Mouse (Mus musculus) midbrain, embryonic 16.5 days (tissue): ENCODE data around the gene Mctp1. TPM values are rescaled to one million over a fixed set of nuclear protein-coding genes. Genes with fewer than 3 reads are reported as not detected.
A peak's percentile ranks its signal among the peaks of the same experiment; 100 is the strongest.
"Not testable (repeated sequence)": the region's sequence is repeated elsewhere in the genome, so short reads cannot be mapped to it uniquely, and the experiment has no call there.

Experiments
- ATAC-seq: fragments of 200-750 bp; cut with Nextera tagmentation; 2 replicates; pipeline ENCODE4 v1.8.0; 2017; ENCODE audit warnings: moderate TSS enrichment
- H3K27ac ChIP-seq: fragments of 300-500 bp; sonication (generic); 2 replicates; pipeline ENCODE4 v1.5.1; 2014; ENCODE audit warnings: mild to moderate bottlenecking, low read length, mixed read lengths
- H3K27me3 ChIP-seq: fragments of 300-500 bp; sonication (generic); 2 replicates; pipeline ENCODE4 v1.6.1; 2014; ENCODE audit warnings: low read depth, low read length, mixed read lengths; ENCODE audit not compliant: control insufficient read depth, insufficient read depth
- H3K36me3 ChIP-seq: fragments of 300-500 bp; sonication (generic); 2 replicates; pipeline ENCODE4 v1.6.1; 2014; ENCODE audit warnings: mild to moderate bottlenecking, low read length, moderate library complexity, mixed read lengths; ENCODE audit not compliant: control insufficient read depth, insufficient read depth
- H3K4me1 ChIP-seq: fragments of 300-500 bp; sonication (generic); 2 replicates; pipeline ENCODE4 v1.6.1; 2014; ENCODE audit warnings: mild to moderate bottlenecking, low read length, mixed read lengths; ENCODE audit not compliant: control insufficient read depth, insufficient read depth
- H3K4me2 ChIP-seq: fragments of 300-500 bp; sonication (generic); 2 replicates; pipeline ENCODE4 v1.6.1; 2014; ENCODE audit warnings: mild to moderate bottlenecking, low read length, mixed read lengths
- H3K4me3 ChIP-seq: fragments of 300-500 bp; sonication (generic); 2 replicates; pipeline ENCODE4 v1.5.1; 2014; ENCODE audit warnings: low read depth, mild to moderate bottlenecking, low read length, moderate library complexity, mixed read lengths
- H3K9ac ChIP-seq: fragments of 300-500 bp; sonication (generic); 2 replicates; pipeline ENCODE4 v1.6.1; 2014; ENCODE audit warnings: low read depth, low read length, mixed read lengths
- H3K9me3 ChIP-seq: fragments of 300-500 bp; sonication (generic); replicated peaks from 2 replicates; pipeline ENCODE4 v1.6.1; 2014; ENCODE audit warnings: mild to moderate bottlenecking, low read length, mixed read lengths; ENCODE audit not compliant: control insufficient read depth, poor library complexity, severe bottlenecking
- WGBS: fragments of 180-500 bp; shearing (Covaris S2); extraction: QIAGEN DNeasy Blood & Tissue Kit; methylation state at CpG from one replicate; pipeline ENCODE4 v1.1.7; 2014; 5-methylcytosine and 5-hydroxymethylcytosine counted together
- polyA plus RNA-seq: library from polyadenylated mRNA; unstranded; fragments of >200 nt; fragmentation: Nextera tagmentation; extraction: Ambion mirVana; gene quantifications from 2 replicates; pipeline ENCODE4 v1.2.1, GENCODE M21; 2015

Gene Mctp1
- 3.6 and 5.0 TPM in 2 replicates for polyA plus RNA-seq

DNA sequence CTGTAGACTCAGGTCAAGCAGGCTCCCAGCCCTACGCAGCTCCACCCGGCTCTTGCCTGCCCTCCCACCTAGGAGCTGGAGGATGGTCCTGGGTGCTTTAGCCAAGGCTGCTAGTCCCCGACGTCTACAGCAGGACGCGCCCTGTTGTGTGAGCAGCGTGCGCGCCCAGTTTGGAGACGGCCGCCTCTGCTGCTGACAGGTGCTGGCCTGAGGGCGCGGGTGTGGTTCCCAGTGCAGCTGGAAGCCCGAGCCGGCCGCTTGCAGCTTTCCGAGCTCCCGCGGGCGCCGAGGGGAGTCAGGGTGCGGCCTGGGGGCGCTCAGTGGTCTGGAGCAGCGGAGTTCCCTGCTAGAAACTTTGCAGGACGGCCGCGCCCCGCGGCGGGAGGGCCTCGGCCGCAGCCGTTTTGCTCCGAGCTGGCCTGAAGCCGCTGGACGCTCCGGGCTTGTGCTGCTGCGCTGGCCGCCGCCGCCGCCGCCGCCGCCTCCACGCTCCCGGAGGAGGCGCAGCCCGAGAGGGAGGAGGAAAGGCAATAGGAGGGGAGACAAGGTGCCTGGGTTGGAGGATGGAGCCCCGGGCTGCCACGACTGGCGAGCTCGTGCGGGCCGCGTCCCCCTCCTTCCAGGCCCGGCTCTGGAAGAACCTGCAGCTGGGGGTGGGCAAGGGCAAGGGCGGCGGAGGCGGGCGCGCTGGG lies at the start of gene Mctp1:
Gene Mctp1 (plus strand): TSS at position 564 of the 692 bp plus-strand sequence.
- peak within 1 kb of the TSS; percentile 94 for H3K4me2 ChIP-seq
- peak; percentile 92 for ATAC-seq
- no peaks in the 10 kb centered on the region; the same call in 1 of the 2 replicates for H3K27me3 ChIP-seq
- peak within 1 kb of the TSS; percentile 84 for H3K9ac ChIP-seq
- peak within 1 kb of the TSS; percentile 89 for H3K4me3 ChIP-seq
- peaks cover 6% of the 10 kb centered on the region; the same call in 1 of the 2 replicates for H3K4me1 ChIP-seq
- no peaks in the 10 kb centered on the region for H3K36me3 ChIP-seq
- H3K27ac ChIP-seq = peak within 1 kb of the TSS; percentile 33
- no peaks in the 10 kb centered on the region for H3K9me3 ChIP-seq
- under 1% methylated on average over 55 of the region's 62 CpGs for WGBS

DNA sequence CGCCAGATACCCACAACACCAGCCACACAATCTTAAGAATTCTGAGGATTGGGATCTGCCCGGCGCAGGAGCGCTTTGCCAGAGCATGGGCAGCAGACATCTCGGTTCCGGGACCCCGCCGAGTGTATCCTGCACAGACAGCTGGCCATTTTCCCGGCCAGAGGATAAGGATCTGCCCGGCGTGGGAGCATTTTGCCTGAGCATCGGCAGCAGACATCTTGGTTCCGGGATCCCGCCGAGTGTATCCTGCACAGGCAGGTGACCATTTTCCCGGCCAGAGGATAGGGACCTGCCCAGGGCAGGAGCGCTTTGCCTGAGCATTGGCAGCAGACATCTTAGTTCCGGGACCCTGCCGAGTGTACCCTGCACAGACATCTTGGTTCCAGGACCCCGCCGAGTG lies 38.4 kb upstream of the Mctp1 start:
- not testable (repeated sequence) for H3K27ac ChIP-seq, H3K27me3 ChIP-seq, H3K9me3 ChIP-seq, H3K4me2 ChIP-seq, H3K36me3 ChIP-seq, ATAC-seq, H3K9ac ChIP-seq, H3K4me3 ChIP-seq, H3K4me1 ChIP-seq
- WGBS = 89% methylated on average over 17 of the region's 21 CpGs

GRCm38 (mm10) chr13:76358720-76359119 lies 25.6 kb upstream of the Mctp1 start:
- H3K4me1 ChIP-seq = no peaks in the 10 kb centered on the region
- H3K27ac ChIP-seq = no peak overlapping the region
- H3K36me3 ChIP-seq = no peaks in the 10 kb centered on the region
- H3K27me3 ChIP-seq = no peaks in the 10 kb centered on the region
- H3K4me2 ChIP-seq = no peak overlapping the region
- H3K9me3 ChIP-seq = no peaks in the 10 kb centered on the region
- H3K9ac ChIP-seq = no peak overlapping the region
- ATAC-seq = no peak
- no peak overlapping the region for H3K4me3 ChIP-seq

DNA sequence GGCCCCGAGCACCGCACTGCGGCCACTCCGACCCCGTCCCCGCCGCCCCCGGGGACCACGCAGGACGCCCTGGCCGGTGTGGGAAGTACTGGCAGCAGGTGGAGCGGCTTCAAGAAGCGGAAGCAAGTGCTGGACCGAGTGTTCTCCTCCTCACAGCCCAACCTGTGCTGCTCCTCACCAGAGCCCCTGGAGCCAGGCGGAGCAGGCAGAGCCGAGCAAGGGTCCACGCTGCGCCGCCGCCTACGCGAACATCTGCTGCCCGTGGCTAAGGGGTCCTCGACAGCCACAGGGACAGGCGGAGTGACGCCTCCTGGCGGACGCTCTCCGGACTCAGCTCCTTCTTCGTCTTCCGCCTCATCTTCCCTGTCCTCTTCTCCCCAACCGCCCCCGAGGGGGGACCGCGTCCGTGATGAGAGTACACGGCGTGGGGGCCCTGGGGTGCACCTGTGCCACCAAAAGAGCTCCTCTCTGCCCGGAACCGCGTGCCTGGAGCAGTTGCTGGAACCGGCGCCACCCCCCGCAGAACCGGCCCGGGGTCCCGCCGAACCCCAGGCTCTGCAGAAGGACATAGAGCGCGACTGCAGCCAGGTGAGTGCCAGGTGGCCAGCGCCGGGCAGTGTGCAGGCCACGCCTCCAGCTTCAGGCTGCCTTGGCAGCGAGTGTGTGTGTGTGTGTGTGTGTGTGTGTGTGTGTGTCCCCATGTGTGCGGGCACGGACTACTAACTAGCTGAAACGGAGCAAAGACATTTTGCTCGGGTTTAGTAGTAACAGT lies 515 bp downstream of the Mctp1 start:
- Histone ChIP-seq H3K9ac (peak overlapping the region; percentile 84), H3K9me3 (no peaks in the 10 kb centered on the region), H3K27ac (peak overlapping the region; percentile 33; the same call in 1 of the 2 replicates), H3K4me1 (peaks cover 6% of the 10 kb centered on the region; the same call in 1 of the 2 replicates), H3K4me3 (peak overlapping the region; percentile 89), H3K27me3 (no peaks in the 10 kb centered on the region; the same call in 1 of the 2 replicates), H3K4me2 (peak overlapping the region; percentile 94), H3K36me3 (no peaks in the 10 kb centered on the region)
- under 1% methylated on average over 58 of the region's 58 CpGs for WGBS
- peak; percentile 96 for ATAC-seq

GRCm38 (mm10) chr13:76388615-76389014 lies 4.3 kb downstream of the Mctp1 start:
- Histone ChIP-seq H3K9ac (no peak overlapping the region), H3K4me3 (no peak overlapping the region), H3K4me1 (peaks cover 1% of the 10 kb centered on the region; the same call in 1 of the 2 replicates), H3K9me3 (no peaks in the 10 kb centered on the region), H3K27ac (no peak overlapping the region), H3K36me3 (no peaks in the 10 kb centered on the region), H3K27me3 (no peaks in the 10 kb centered on the region; the same call in 1 of the 2 replicates), H3K4me2 (no peak overlapping the region)
- 63% methylated on average over 3 of the region's 3 CpGs for WGBS
- ATAC-seq = no peak

DNA sequence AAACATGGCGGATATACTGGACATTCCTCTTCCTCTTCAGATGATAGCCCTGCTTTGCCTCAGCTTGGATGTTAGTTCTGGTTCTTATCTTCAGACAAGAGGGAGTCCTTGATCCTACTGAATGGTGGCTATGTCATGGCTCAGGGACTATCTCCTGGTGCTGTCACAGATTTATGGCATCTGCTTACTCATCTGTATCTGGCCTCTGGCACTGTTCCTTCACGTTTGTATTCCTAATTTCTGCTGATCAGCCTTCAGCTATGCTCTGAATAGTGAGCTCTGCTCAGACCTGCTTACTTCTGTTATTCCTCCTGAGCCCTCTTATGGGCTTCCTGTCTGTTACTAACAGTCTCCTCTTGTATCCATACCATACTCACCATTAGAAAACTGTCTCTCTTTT lies 7.6 kb downstream of the Mctp1 start:
- no peaks in the 10 kb centered on the region for H3K4me1 ChIP-seq
- H3K9ac ChIP-seq = no peak overlapping the region
- H3K27me3 ChIP-seq = no peaks in the 10 kb centered on the region
- H3K27ac ChIP-seq = no peak overlapping the region
- WGBS = 63% methylated on average over 2 of the region's 2 CpGs
- H3K36me3 ChIP-seq = no peaks in the 10 kb centered on the region
- ATAC-seq = no peak
- H3K9me3 ChIP-seq = no peaks in the 10 kb centered on the region
- no peak overlapping the region for H3K4me3 ChIP-seq
- no peak overlapping the region for H3K4me2 ChIP-seq

- 87% methylated on average over 3 of the region's 3 CpGs for WGBS
- no peak for ATAC-seq
- no peaks in the 10 kb centered on the region for H3K4me1 ChIP-seq
- H3K27me3 ChIP-seq = no peaks in the 10 kb centered on the region
- H3K27ac ChIP-seq = no peak overlapping the region
- no peak overlapping the region for H3K9ac ChIP-seq
- H3K9me3 ChIP-seq = no peaks in the 10 kb centered on the region
- H3K4me3 ChIP-seq = no peak overlapping the region
- no peak overlapping the region for H3K4me2 ChIP-seq
- H3K36me3 ChIP-seq = no peaks in the 10 kb centered on the region
Measured at GRCm38 (mm10) chr13:76393106-76393505, 8.8 kb downstream of the Mctp1 start.

DNA sequence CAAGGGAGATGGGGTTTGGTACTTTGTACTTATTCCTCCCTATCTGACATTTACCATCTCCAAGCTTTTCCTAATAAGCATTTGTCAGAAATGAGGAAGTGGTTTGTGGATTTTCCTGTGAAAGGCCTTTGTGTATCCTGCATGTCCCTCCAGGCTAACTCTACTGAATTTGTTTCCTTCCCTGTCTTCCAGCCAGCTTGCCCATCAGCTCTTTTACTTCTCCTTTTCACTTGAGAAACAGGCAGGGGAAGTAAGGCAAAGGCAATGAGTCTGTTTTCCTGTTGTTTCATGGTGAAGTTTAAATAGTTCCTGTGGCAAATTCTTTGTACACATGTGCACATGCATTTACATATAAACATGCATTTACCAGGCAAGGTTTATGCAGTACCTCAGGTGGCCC lies 11.6 kb downstream of the Mctp1 start:
- Histone ChIP-seq H3K27ac (no peak overlapping the region), H3K9me3 (no peaks in the 10 kb centered on the region), H3K4me3 (no peak overlapping the region), H3K4me2 (no peak overlapping the region), H3K9ac (no peak overlapping the region), H3K27me3 (no peaks in the 10 kb centered on the region), H3K36me3 (no peaks in the 10 kb centered on the region), H3K4me1 (no peaks in the 10 kb centered on the region)
- ATAC-seq = no peak

DNA sequence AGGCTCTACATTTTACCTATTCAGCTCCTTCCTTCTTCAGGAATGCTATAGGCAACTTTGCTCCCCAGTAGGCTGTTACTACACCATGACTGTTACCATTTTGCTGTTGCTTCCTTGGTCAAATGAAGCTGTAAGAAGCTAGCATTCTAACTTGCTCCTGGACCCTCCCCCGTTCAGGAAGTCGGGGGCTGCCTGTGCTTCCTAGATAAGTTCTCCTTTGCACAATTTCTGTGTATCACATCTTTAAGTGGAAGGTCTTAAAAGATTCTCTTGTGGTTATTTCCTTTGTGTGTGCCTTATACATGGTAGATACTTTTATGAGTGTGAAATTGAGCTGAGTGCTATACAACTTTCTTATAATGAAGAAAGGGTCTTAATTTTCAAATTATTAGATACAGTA lies 25.0 kb downstream of the Mctp1 start:
- Histone ChIP-seq H3K9me3 (no peaks in the 10 kb centered on the region), H3K4me2 (no peak overlapping the region), H3K27me3 (no peaks in the 10 kb centered on the region), H3K27ac (no peak overlapping the region), H3K4me3 (no peak overlapping the region), H3K9ac (no peak overlapping the region), H3K36me3 (no peaks in the 10 kb centered on the region), H3K4me1 (no peaks in the 10 kb centered on the region)
- no peak for ATAC-seq
- WGBS = 90% methylated on average over 2 of the region's 2 CpGs
